Mouse (Mus musculus) C2C12 (cell line): Measurements from ENCODE around the gene Steap4. TPM values are rescaled to one million over a fixed set of nuclear protein-coding genes. Genes with fewer than 3 reads are reported as not detected.

Experiments
- H3K27me3 ChIP-seq: one replicate; pipeline ENCODE4 v1.6.1; 2011; ENCODE audit not compliant: control insufficient read depth, insufficient read depth, insufficient read length
- H3K36me3 ChIP-seq: one replicate; pipeline ENCODE4 v1.6.1; 2011; ENCODE audit not compliant: control insufficient read depth, insufficient read depth
- H3K4me3 ChIP-seq: one replicate; pipeline ENCODE4 v1.5.1; 2011; ENCODE audit warnings: mild to moderate bottlenecking, control low read depth; ENCODE audit not compliant: poor library complexity, insufficient read depth, severe bottlenecking
- H3K79me2 ChIP-seq: one replicate; pipeline ENCODE4 v1.6.1; 2011; ENCODE audit not compliant: control insufficient read depth, insufficient read depth
- H3K79me3 ChIP-seq: one replicate; pipeline ENCODE4 v1.6.1; 2011; ENCODE audit warnings: low read depth, control low read depth
- H3ac ChIP-seq: one replicate; pipeline ENCODE3; 2011; ENCODE audit warnings: low read depth; ENCODE audit not compliant: control insufficient read depth, insufficient read length
- CEBPB ChIP-seq: IDR thresholded peaks from one replicate; pipeline ENCODE4 v1.6.1; 2011; ENCODE audit warnings: low read depth, mild to moderate bottlenecking, control low read depth, moderate library complexity
- CTCF ChIP-seq: IDR thresholded peaks from one replicate; pipeline ENCODE4 v1.5.1; 2011; ENCODE audit not compliant: control insufficient read depth, insufficient read depth, insufficient read length
- FOSL1 ChIP-seq: IDR thresholded peaks from one replicate; pipeline ENCODE4 v1.8.0; 2011; ENCODE audit warnings: mild to moderate bottlenecking, low read length; ENCODE audit not compliant: poor library complexity, insufficient read depth, severe bottlenecking
- MAX ChIP-seq: IDR thresholded peaks from one replicate; pipeline ENCODE4 v1.6.1; 2011; ENCODE audit warnings: mild to moderate bottlenecking, control low read depth
- MYOD1 ChIP-seq: IDR thresholded peaks from one replicate; pipeline ENCODE4 v1.6.1; 2011; ENCODE audit warnings: low read depth; ENCODE audit not compliant: control insufficient read depth, insufficient read length
- MYOG ChIP-seq: IDR thresholded peaks from one replicate; pipeline ENCODE4 v1.6.1; 2011; ENCODE audit not compliant: control insufficient read depth, insufficient read length; ENCODE audit errors: extremely low read depth
- USF1 ChIP-seq: IDR thresholded peaks from one replicate; pipeline ENCODE4 v1.6.1; 2011; ENCODE audit warnings: low read depth, mild to moderate bottlenecking, control low read depth, moderate library complexity
- polyA plus RNA-seq: library from polyadenylated mRNA; unstranded; fragments of >200 nt; fragmentation: generic; extraction: Trizol; gene quantifications from one replicate; pipeline ENCODE4 v1.2.1, GENCODE M21; 2012; ENCODE audit warnings: missing spikeins

The Steap4 gene
- polyA plus RNA-seq, 1 experiment: not detected

- Histone ChIP-seq H3K79me3 (no peaks in the 10 kb centered on the region), H3K79me2 (no peaks in the 10 kb centered on the region), H3ac (no peak overlapping the region), H3K4me3 (no peak overlapping the region), H3K27me3 (no peaks in the 10 kb centered on the region), H3K36me3 (no peaks in the 10 kb centered on the region)
- TF ChIP-seq MAX: no peak
- no peak for TF ChIP-seq CTCF
- TF ChIP-seq MYOG: no peak
- no peak for TF ChIP-seq MYOD1
- TF ChIP-seq CEBPB: no peak
- TF ChIP-seq USF1: no peak
- no peak for TF ChIP-seq FOSL1
Measured at GRCm38 (mm10) chr5:8013276-8013675, 53.0 kb downstream of the Steap4 start.

Other genes starting within 250 kb of the Steap4 start
- 168 TPM for gene Sri, start 85.6 kb downstream of the Steap4 start, polyA plus RNA-seq